Mouse (Mus musculus) E14TG2a.4 (cell line): ENCODE measurements at regions not wholly inside any gene's neighbourhood (a gene's known extent, or its start where the extent isn't known, plus 50 kb on each side); places are given as distances from the start of the nearest gene placed in this dataset.

ENCODE experiments used
- CTCF ChIP-seq: conservative IDR thresholded peaks from 2 replicates; pipeline ENCODE4 v1.5.1; 2014; ENCODE audit warnings: low read length
- NANOG ChIP-seq: IDR thresholded peaks from 2 replicates; pipeline ENCODE4 v1.6.1; 2014; ENCODE audit warnings: borderline replicate concordance, low read length, mixed read lengths
- POU5F1 ChIP-seq: IDR thresholded peaks from 2 replicates; pipeline ENCODE4 v1.6.1; 2014; ENCODE audit warnings: low read length, borderline replicate concordance

DNA sequence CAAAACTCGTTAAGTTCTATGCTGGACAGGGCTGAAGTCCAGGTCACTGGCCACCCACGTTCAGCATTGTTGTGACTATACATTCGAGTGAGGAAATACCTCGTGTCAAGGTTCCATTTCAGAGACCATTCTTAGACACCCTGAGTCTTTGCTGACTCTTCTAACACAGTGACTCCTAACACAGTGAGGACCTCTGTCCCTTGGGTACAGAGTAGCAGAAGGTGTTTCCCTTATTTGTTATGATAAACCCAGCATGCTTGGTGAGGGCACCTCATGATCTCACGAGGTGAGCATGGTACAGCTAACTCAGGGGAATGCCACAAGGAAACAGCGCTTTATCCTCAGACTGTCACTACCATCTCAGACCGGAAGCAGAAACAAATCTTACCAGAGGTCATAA, 480.2 kb upstream of the Pmfbp1 start:
- TF ChIP-seq CTCF = no peak
- no peak for TF ChIP-seq NANOG
- no peak for TF ChIP-seq POU5F1
